Mouse (Mus musculus) thymus, adult 2 months (tissue): ENCODE measurements around the gene Dbil5. TPM values are rescaled to one million over a fixed set of nuclear protein-coding genes. Genes with fewer than 3 reads are reported as not detected.

Source experiments
- DNase-seq: peaks from one replicate; pipeline ENCODE4 v3.0.0; 2021
- H3K27ac ChIP-seq: fragments of 200-500 bp; 2 replicates; pipeline ENCODE4 v1.5.1; 2012; ENCODE audit warnings: low read length, control low read depth; ENCODE audit not compliant: control insufficient read depth, insufficient read depth
- H3K27me3 ChIP-seq: fragments of 200-500 bp; 2 replicates; pipeline ENCODE4 v1.6.1; 2012; ENCODE audit warnings: mild to moderate bottlenecking, low read length, moderate library complexity, mixed read lengths; ENCODE audit not compliant: control insufficient read depth, insufficient read depth
- H3K36me3 ChIP-seq: fragments of 200-500 bp; 2 replicates; pipeline ENCODE4 v1.6.1; 2012; ENCODE audit warnings: mild to moderate bottlenecking, low read length, moderate library complexity; ENCODE audit not compliant: control insufficient read depth, insufficient read depth
- H3K4me1 ChIP-seq: fragments of 200-500 bp; replicated peaks from 2 replicates; pipeline ENCODE4 v1.6.1; 2012; ENCODE audit warnings: low read length; ENCODE audit not compliant: control insufficient read depth, insufficient read depth
- H3K4me3 ChIP-seq: fragments of 200-500 bp; 2 replicates; pipeline ENCODE4 v1.5.1; 2012; ENCODE audit warnings: mild to moderate bottlenecking, low read length, control low read depth, moderate library complexity; ENCODE audit not compliant: control insufficient read depth, insufficient read depth
- CTCF ChIP-seq: fragments of 200-500 bp; IDR thresholded peaks from 2 replicates; pipeline ENCODE4 v1.5.1; 2012; ENCODE audit warnings: mild to moderate bottlenecking, control low read depth, low read length, moderate library complexity, borderline replicate concordance; ENCODE audit not compliant: control insufficient read depth, poor library complexity, insufficient read depth; ENCODE audit errors: extremely low read depth
- POLR2A ChIP-seq: fragments of 200-500 bp; IDR thresholded peaks from 2 replicates; pipeline ENCODE4 v1.6.1; 2012; ENCODE audit warnings: mild to moderate bottlenecking, low read length, control low read depth, moderate library complexity; ENCODE audit not compliant: control insufficient read depth, poor library complexity, insufficient read depth; ENCODE audit errors: extremely low read depth
- WGBS: fragments of 180-500 bp; shearing (Covaris S2); methylation state at CpG from one replicate; pipeline ENCODE4 v1.1.7; 2018; 5-methylcytosine and 5-hydroxymethylcytosine counted together
- polyA plus RNA-seq: library from polyadenylated mRNA; depleted of rRNA; stranded (reverse); fragments of >200 nt; gene quantifications from 2 replicates; pipeline ENCODE4 v1.2.3, GENCODE M21; 2012

Dbil5 gene
- polyA plus RNA-seq, 1 experiment: 1.4 TPM

DNA sequence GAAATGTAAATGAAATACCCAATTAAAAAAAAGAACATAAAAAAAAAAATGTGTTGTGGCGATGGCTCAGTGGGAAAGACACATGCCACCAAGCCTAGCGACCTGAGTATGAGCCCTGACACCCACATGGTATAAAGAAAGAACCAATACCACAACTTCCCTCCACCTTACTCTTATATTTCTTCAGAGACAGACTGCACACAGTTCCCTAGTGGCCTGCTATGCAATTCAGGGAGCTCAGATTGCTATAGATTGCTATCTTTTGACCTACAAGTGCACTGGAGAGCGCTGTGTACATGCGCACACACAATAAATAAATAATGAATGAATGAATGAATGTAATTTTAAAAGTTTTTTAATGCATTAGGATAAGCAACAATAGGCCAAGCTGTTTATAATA lies 33.7 kb upstream of the Dbil5 start:
- DNase-seq: no peak
- Histone ChIP-seq H3K27me3 (no peaks in the 10 kb centered on the region), H3K36me3 (no peaks in the 10 kb centered on the region), H3K27ac (no peak overlapping the region), H3K4me3 (no peak overlapping the region), H3K4me1 (peaks cover 6% of the 10 kb centered on the region)
- TF ChIP-seq POLR2A (no peak), CTCF (no peak)
- WGBS: 78% methylated on average over 4 of the region's 4 CpGs

DNA sequence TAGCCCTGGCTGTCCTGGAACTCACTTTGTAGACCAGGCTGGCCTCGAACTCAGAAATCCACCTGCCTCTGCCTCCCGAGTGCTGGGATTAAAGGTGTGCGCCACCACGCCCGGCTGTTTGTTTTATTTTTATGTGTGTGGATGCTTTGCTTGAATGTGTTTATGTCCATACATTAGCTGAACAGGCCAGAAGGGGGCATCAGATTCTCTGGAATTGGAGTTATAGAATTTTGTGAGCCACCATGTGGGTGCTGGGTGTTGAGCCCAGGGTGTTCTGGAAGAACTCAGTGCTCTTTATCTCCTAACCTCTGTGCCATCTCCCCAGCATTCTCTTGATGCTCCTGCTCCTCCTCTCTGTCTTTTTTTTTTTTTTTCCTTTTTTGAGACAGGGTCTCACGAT lies 30.5 kb upstream of the Dbil5 start:
- no peak for TF ChIP-seq CTCF
- no peak overlapping the region for H3K27ac ChIP-seq
- H3K27me3 ChIP-seq: no peaks in the 10 kb centered on the region
- no peaks in the 10 kb centered on the region for H3K4me1 ChIP-seq
- WGBS: 97% methylated on average over 6 of the region's 6 CpGs
- peak; percentile 3 for DNase-seq
- H3K4me3 ChIP-seq: no peak overlapping the region
- H3K36me3 ChIP-seq: no peaks in the 10 kb centered on the region

DNA sequence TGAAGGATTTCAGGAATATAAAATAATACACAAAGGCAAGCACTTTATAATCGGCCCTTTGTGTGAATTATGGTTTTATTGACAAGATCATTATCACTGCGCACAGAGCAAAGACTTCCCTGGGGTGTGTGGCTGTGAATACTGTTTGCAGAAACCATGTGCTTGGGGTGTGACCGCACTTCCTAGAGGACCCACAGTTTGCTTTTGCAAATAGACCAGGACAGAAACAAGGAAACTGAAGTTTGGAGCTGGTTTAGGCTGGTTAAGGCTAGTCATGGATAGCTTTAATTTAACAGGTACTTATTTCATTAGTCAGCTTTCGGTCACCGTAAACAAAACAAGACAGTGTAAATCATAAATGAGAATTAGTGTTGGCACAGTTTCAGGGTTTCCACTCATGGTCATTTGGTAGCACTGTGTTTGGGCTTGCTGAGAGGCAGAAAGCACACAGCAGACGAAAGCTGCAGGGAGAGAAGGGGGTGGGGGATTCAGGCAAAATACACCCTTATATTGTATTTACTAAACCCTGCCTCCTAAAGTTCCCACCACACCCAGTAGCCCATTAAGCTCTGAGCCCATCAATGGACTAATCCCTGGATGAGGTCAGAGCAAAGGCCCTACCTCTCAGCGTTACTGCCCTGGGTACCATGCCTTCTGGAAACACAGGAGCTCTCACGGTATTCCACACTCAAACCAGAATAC lies 21.0 kb upstream of the Dbil5 start:
- no peaks in the 10 kb centered on the region for H3K36me3 ChIP-seq
- no peak overlapping the region for H3K27ac ChIP-seq
- no peaks in the 10 kb centered on the region for H3K4me1 ChIP-seq
- no peak for DNase-seq
- no peaks in the 10 kb centered on the region for H3K27me3 ChIP-seq
- 88% methylated on average over 8 of the region's 8 CpGs for WGBS
- TF ChIP-seq CTCF (no peak), POLR2A (no peak)
- no peak overlapping the region for H3K4me3 ChIP-seq

DNA sequence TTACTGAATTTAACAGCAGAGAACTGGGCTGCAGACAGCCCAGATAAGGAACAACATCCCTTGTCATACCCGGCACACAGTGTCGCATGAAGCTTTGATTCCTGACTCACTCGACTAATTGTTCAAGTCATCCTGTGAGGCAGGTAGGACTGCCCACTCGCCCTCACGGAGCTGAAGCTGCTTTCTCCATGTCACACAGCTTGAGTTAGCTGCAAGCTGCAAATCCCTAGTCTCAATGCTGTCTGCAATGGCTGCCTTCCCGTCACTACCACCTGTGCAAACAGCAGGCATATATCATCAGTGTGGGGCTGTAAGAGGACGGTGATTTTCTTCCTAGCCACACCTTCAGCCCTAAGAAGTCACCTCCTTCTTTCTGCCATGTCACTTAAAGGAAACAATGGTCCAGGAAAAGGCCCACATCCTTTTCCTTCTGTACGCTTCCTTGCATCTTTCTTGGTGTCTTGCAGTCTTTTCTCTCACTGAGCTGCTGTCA lies 20.4 kb upstream of the Dbil5 start:
- no peak for DNase-seq
- H3K27ac ChIP-seq: no peak overlapping the region
- peaks cover 5% of the 10 kb centered on the region; the same call in 1 of the 2 replicates for H3K27me3 ChIP-seq
- H3K4me1 ChIP-seq: peaks cover 4% of the 10 kb centered on the region
- H3K36me3 ChIP-seq: no peaks in the 10 kb centered on the region
- TF ChIP-seq CTCF: no peak
- no peak for TF ChIP-seq POLR2A
- no peak overlapping the region for H3K4me3 ChIP-seq
- 92% methylated on average over 8 of the region's 8 CpGs for WGBS

DNA sequence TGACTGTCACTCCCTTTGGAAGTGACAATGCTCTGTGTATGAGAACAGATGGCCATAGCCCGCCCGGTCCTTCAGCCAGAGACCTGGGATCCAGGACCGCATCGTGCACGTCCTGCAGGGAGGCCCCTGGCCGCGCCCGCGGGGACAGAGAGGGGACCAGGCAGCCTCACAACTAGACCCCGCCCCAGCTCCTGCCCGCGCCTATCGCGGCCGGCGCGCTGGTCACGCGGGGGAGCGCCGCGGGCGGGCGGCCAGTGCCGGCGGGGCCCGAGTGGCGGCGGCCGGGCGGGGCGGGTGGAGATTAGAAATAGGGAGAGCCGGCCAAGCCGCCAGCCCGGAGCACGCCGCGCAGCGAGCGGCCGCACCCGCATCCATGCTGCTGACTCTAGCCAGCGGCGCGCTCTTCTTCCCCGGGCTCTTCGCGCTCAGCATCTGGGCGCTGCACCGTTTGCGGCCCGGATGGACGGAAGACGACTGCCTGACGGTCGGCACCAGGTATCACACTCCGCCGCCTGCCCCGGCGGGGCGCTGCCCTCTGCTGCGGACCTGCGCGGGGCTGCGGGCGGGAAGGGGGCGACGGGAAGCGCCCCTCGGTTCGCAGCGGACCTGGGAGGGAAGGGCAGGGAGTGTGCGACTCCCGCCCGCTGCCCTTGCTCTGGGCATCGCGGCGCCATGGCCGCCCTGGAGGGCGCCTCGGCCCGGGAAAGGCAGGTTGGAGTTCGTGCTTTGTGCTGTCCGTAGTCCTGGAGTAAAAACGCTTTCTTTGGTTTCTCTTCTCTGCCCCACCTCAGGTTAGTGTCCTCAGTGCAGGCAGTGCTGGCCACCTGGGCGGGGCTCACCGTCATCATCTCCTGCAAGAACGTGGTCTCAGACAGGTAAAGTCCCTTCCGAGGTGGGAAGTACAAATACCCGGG lies 15.4 kb upstream of the Dbil5 start:
- 2% methylated on average over 89 of the region's 90 CpGs for WGBS
- Histone ChIP-seq H3K27me3 (peaks cover 16% of the 10 kb centered on the region; the same call in 1 of the 2 replicates), H3K4me1 (peaks cover 9% of the 10 kb centered on the region), H3K27ac (no peak overlapping the region), H3K4me3 (peak overlapping the region; percentile 54), H3K36me3 (no peaks in the 10 kb centered on the region)
- DNase-seq: peak; percentile 21
- TF ChIP-seq POLR2A (no peak), CTCF (0 out of 2 replicates have a peak, but pooled peaks have one; percentile 13)

DNA sequence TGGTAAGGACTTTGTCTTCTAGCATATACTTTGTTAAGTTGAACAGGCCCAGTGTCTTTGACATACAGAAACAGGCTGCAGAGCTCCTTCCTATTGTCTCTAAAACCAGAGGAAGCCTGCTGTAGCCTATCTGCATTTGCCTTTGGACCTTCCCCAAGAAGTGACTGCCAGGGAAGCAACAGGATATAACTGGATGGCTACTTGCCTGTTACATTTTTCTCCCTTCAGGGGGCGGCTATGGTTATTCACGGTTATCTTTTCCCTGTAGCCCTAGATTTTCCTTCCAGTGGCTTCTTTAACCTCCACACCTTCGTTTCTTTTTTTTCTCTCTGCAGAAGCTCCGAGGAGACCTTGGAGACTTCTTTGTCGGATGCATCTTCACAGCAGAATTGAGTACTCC lies 10.6 kb upstream of the Dbil5 start:
- H3K4me1 ChIP-seq: peaks cover 7% of the 10 kb centered on the region
- no peaks in the 10 kb centered on the region; the same call in 1 of the 2 replicates for H3K36me3 ChIP-seq
- no peak overlapping the region for H3K27ac ChIP-seq
- DNase-seq: no peak
- peaks cover 13% of the 10 kb centered on the region; the same call in 1 of the 2 replicates for H3K27me3 ChIP-seq
- H3K4me3 ChIP-seq: no peak overlapping the region
- TF ChIP-seq POLR2A: no peak
- TF ChIP-seq CTCF: no peak
- 90% methylated on average over 5 of the region's 5 CpGs for WGBS
